Mouse (Mus musculus): ENCODE measurements around the gene Specc1l. TPM values are rescaled to one million over a fixed set of nuclear protein-coding genes. Genes with fewer than 3 reads are reported as not detected.

Gene Specc1l
- total and polyA plus RNA-seq, 2 experiments from 2014 or later: 21.4 to 64.5 TPM

DNA sequence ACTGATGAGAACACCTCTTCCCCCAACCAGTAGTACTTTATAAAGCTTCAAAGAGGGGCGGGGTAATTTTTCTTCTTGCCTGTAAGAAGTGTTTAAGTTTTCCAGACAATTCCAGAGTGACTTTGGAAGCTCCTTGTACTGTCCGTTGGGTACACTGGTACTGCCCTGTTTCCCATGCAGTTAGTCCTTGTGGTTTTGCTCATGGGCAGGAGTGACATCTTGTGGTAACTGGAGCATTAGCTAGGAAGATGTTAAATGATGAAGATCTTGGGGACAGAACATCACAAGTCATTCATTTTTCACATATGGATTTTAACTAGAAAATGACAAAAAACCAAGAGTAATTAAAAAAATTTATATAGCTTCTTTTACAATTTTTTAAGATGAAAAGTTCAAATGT lies 39.1 kb downstream of the Specc1l start:
- Histone ChIP-seq H3K4me3 (ENCODE audit: low read depth, low read length) (no peak overlapping the region), H3K27me3 (ENCODE audit: insufficient read depth, low read length) (no peaks in the 10 kb centered on the region), H3K27ac (ENCODE audit: low read depth, low read length) (no peak overlapping the region), H3K4me1 (ENCODE audit: insufficient read depth) (no peaks in the 10 kb centered on the region), H3K9me3 (ENCODE audit: low read length) (no peaks in the 10 kb centered on the region), H3K9ac (no peak overlapping the region), H3K4me2 (ENCODE audit: low read depth) (no peak overlapping the region), H3K36me3 (ENCODE audit: insufficient read depth) (peaks cover 37% of the 10 kb centered on the region)
- WGBS: 75% methylated on average over 2 of the region's 2 CpGs
- peak; percentile 68 for TF ChIP-seq CTCF (IDR thresholded peaks at IDR 0.05; ENCODE audit: low read depth)
- ATAC-seq: no peak
- peak; percentile 39 for DNase-seq

DNA sequence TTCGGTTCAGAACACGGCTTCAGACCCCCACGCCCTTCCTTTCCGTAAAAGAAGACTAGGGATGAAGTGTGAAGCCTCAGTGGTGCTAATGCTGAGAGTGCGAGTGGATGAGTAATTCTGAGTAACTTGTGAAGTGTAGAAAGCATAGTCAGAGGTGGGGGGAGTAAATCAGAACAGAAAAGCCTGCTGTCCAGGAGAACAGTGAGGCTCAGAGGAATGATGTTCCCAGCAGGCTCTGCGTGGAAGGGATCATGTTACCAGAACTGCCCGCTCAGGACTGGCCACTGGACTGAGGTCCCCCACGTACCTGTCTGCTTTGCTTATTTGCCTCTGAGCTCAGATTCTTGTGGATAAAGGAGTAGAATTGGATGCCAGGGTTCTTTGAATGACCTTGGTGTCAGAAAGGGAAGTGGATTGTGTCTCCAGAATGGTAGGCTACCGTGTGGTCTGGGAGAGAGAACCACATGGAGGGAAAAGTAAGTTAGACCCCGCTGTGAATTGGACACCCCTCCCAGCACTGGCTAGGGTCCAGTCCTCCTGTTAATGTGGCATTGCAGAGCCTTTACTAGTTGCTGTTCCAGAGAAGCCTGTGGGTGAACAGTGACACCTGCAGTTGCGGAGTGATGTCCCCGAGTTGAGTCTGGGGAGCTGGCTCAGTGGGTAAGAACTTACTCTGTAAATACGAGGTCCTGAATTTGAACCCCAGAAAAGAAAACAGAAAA lies 40.6 kb downstream of the Specc1l start:
- no peak overlapping the region for H3K9ac ChIP-seq
- no peak overlapping the region for H3K4me2 ChIP-seq (ENCODE audit: low read depth)
- ATAC-seq: no peak
- H3K4me1 ChIP-seq (ENCODE audit: insufficient read depth): no peaks in the 10 kb centered on the region
- H3K4me3 ChIP-seq (ENCODE audit: low read depth, low read length): no peak overlapping the region
- no peaks in the 10 kb centered on the region for H3K27me3 ChIP-seq (ENCODE audit: insufficient read depth, low read length)
- 82% methylated on average over 13 of the region's 13 CpGs for whole genome bisulfite sequencing
- H3K36me3 ChIP-seq (ENCODE audit: insufficient read depth): peaks cover 23% of the 10 kb centered on the region
- H3K27ac ChIP-seq (ENCODE audit: low read depth, low read length): no peak overlapping the region
- DNase-seq: no peak
- no peaks in the 10 kb centered on the region for H3K9me3 ChIP-seq (ENCODE audit: low read length)
- TF ChIP-seq CTCF (IDR thresholded peaks at IDR 0.05; ENCODE audit: low read depth): no peak

DNA sequence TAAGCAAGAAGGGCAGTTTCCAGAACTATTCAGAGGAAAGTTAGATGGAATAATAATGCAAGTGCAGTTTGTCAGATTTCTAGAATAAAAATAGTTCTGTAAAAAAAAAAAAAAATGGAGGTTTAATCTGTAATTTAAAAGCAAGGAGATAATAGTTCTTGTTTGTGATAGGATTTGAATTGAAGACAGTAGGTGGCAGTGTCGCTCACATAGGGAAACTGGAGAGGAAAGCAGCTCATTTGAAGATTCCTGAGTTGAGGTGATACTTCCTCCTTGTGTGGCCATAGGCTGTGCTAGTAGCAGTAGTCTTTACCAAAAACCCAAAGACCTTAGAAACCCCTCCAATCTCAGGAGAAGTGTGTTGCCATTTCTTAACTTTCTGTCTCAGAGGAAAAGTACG lies 43.2 kb downstream of the Specc1l start:
- ATAC-seq: no peak
- 69% methylated on average over 2 of the region's 2 CpGs for WGBS

DNA sequence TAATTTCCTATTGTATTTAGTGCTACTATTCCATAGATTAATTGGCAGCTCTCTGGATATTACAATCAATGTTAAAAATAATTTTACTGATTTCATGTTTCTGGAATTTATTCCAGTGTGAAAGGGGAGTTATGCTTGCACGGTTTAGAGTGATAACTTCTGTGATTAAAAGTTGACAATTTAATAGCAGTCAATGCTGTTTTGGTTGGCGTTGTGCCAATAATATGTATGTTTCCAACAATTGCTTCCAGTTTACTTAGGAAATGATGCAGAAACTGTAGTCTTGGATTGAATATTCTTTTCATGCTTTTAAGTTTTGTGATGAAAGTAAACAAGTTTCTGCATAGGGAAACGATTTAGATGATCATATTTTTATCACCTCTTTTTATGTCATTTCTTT lies 45.5 kb downstream of the Specc1l start:
- no peak for DNase-seq
- TF ChIP-seq CTCF (IDR thresholded peaks at IDR 0.05; ENCODE audit: low read depth): no peak
- no peak overlapping the region for H3K27ac ChIP-seq (ENCODE audit: low read depth, low read length)

More for the DNA sequence above, 43.2 kb downstream of the Specc1l start:
- Histone ChIP-seq H3K4me3 (ENCODE audit: low read depth, low read length) (no peak overlapping the region), H3K36me3 (ENCODE audit: insufficient read depth) (peaks cover 25% of the 10 kb centered on the region), H3K9ac (no peak overlapping the region), H3K4me2 (ENCODE audit: low read depth) (no peak overlapping the region), H3K9me3 (ENCODE audit: low read length) (no peaks in the 10 kb centered on the region), H3K27me3 (ENCODE audit: insufficient read depth, low read length) (no peaks in the 10 kb centered on the region), H3K27ac (ENCODE audit: low read depth, low read length) (no peak overlapping the region), H3K4me1 (ENCODE audit: insufficient read depth) (no peaks in the 10 kb centered on the region)
- TF ChIP-seq CTCF (IDR thresholded peaks at IDR 0.05; ENCODE audit: low read depth): peak; percentile 66
- DNase-seq: peak; percentile 53

DNA sequence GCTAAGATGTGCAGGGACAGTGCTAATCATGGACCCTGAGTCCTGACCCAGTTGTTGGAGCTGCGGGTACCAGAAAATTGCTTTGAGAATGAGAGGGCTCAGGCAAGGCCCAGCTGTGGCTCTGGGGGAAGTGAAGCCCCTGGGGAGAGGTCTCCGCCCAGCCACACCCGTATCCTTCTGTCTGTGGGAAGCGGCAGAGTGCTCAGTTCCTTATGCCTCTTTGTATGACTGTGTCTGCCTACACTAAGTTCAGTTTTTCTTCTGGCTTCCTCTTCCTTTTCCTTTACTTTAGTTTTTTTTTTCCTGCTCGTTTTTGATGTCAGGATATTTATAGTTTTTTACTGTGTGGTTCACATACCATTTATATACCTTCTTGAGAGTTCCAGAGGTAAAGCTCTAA lies 46.4 kb downstream of the Specc1l start:
- Histone ChIP-seq H3K4me2 (ENCODE audit: low read depth) (no peak overlapping the region), H3K27ac (ENCODE audit: low read depth, low read length) (no peak overlapping the region), H3K4me1 (ENCODE audit: insufficient read depth) (no peaks in the 10 kb centered on the region), H3K9ac (no peak overlapping the region), H3K27me3 (ENCODE audit: insufficient read depth, low read length) (no peaks in the 10 kb centered on the region), H3K4me3 (ENCODE audit: low read depth, low read length) (no peak overlapping the region), H3K9me3 (ENCODE audit: low read length) (no peaks in the 10 kb centered on the region), H3K36me3 (ENCODE audit: insufficient read depth) (peaks cover 42% of the 10 kb centered on the region)
- no peak for ATAC-seq
- no peak for TF ChIP-seq CTCF (IDR thresholded peaks at IDR 0.05; ENCODE audit: low read depth)
- DNase-seq: no peak
- WGBS: 69% methylated on average over 5 of the region's 5 CpGs

More for the DNA sequence above, 45.5 kb downstream of the Specc1l start:
- H3K27me3 ChIP-seq (ENCODE audit: insufficient read depth, low read length): no peaks in the 10 kb centered on the region
- ATAC-seq: no peak
- H3K4me3 ChIP-seq (ENCODE audit: low read depth, low read length): no peak overlapping the region
- no peak overlapping the region for H3K9ac ChIP-seq
- WGBS: 57% methylated on average over 3 of the region's 3 CpGs
- no peaks in the 10 kb centered on the region for H3K9me3 ChIP-seq (ENCODE audit: low read length)
- no peak overlapping the region for H3K4me2 ChIP-seq (ENCODE audit: low read depth)
- no peaks in the 10 kb centered on the region for H3K4me1 ChIP-seq (ENCODE audit: insufficient read depth)
- H3K36me3 ChIP-seq (ENCODE audit: insufficient read depth): peaks cover 35% of the 10 kb centered on the region

DNA sequence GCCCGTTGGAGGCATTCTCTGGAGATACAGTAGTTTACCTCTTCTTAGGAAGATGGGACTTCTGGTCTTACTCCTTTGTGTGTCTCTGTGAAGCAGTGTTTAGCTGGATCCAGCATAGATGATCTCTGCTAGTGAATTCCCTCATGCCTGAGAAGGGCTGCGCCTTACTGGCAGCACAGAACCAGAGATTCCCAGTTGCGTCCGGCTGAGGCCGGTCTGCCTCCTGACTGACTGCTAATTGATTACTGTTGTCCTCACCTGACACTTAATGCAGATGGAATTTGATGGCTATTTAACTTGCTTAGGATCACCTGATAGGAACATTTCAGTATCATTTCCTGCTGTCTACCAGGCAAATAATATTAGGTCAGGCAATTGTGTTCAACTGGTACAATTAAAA lies 49.4 kb downstream of the Specc1l start:
- Histone ChIP-seq H3K27ac (ENCODE audit: low read depth, low read length) (no peak overlapping the region), H3K4me2 (ENCODE audit: low read depth) (no peak overlapping the region), H3K36me3 (ENCODE audit: insufficient read depth) (peaks cover 69% of the 10 kb centered on the region), H3K9ac (no peak overlapping the region), H3K9me3 (ENCODE audit: low read length) (no peaks in the 10 kb centered on the region), H3K4me1 (ENCODE audit: insufficient read depth) (no peaks in the 10 kb centered on the region), H3K4me3 (ENCODE audit: low read depth, low read length) (no peak overlapping the region), H3K27me3 (ENCODE audit: insufficient read depth, low read length) (no peaks in the 10 kb centered on the region)
- WGBS: 97% methylated on average over 5 of the region's 5 CpGs
- DNase-seq (no peak), ATAC-seq (no peak)
- no peak for TF ChIP-seq CTCF (IDR thresholded peaks at IDR 0.05; ENCODE audit: low read depth)

DNA sequence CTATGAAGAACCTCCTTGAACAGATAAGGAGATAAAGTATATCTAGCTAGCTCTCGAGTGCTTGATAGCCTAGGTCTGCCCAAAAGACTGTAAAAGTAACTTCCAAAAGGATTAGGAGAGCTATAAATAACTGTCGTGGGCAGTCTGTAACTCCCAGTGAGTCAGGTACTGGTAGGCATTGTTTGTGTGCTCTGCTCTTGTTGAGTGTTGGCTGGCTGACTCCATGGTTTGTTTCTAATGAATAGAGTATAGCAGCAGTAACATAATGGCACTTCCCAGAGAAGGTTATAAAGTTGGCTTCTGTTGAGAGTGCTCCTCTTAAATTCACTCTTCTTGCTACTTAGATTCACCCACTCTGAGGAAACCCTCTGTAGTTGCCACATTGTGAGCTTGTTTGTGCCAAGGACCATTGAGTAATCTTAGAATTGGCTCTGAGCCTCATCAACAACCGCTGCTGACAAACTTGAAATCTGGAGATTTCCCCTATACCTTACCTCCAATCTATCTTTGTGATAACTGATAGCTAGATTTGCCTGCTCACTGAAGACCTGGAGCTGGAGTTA lies 53.2 kb downstream of the Specc1l start:
- DNase-seq (no peak), ATAC-seq (no peak)
- WGBS: 69% methylated on average over 3 of the region's 3 CpGs
- Histone ChIP-seq H3K27me3 (ENCODE audit: insufficient read depth, low read length) (no peaks in the 10 kb centered on the region), H3K9me3 (ENCODE audit: low read length) (no peaks in the 10 kb centered on the region), H3K4me2 (ENCODE audit: low read depth) (no peak overlapping the region), H3K36me3 (ENCODE audit: insufficient read depth) (peaks cover 83% of the 10 kb centered on the region), H3K27ac (ENCODE audit: low read depth, low read length) (no peak overlapping the region), H3K9ac (no peak overlapping the region), H3K4me3 (ENCODE audit: low read depth, low read length) (no peak overlapping the region), H3K4me1 (ENCODE audit: insufficient read depth) (no peaks in the 10 kb centered on the region)
- TF ChIP-seq CTCF (IDR thresholded peaks at IDR 0.05; ENCODE audit: low read depth): no peak
